9 mouse cellular contexts compared by ENCODE assay signal in genomic region chr2:169035315-169035714, GRCm38 (mm10).
DNase-seq lines count a peak whose midpoint lies in the region; ATAC-seq and TF ChIP-seq lines count a peak whose summit lies in the region.
"Had no signal": no experiment of that assay in that cellular context is flagged by ENCODE, and none has a peak within 500 bp of the region (broad histone marks: within the 10 kb centered on the region; RNA-seq: fewer than 3 reads in every experiment).

No protein-coding gene starts in this region.

- no peak overlapping the region for H3K9ac ChIP-seq in neural tube, embryonic 15.5 days (replicated peaks)

- peaks cover 13% of the 10 kb centered on the region; the same call in 1 of the 2 replicates for H3K4me1 ChIP-seq in neural tube, embryonic 15.5 days
- no peaks in the 10 kb centered on the region for H3K4me1 ChIP-seq in cortical plate, adult 2 months (ENCODE audit: control insufficient read depth, insufficient read depth, low read length)

- no peak overlapping the region for H3K4me3 ChIP-seq in neural tube, embryonic 15.5 days (replicated peaks)
- no peak overlapping the region for H3K4me3 ChIP-seq in cortical plate, adult 2 months (ENCODE audit: insufficient read depth, low read length)

- DNase-seq in gastrocnemius, adult 18-20 months (ENCODE audit: low spot score) = peak; percentile 4
- no peak for DNase-seq in gastrocnemius, postnatal 10 days
- DNase-seq in neural tube, embryonic 10.5 days (ENCODE audit: extremely low spot score, low spot score) = peak; percentile 46
- no peak for DNase-seq in urinary bladder, adult 2 months (ENCODE audit: low spot score)
- DNase-seq in heart, adult 9 months (ENCODE audit: low spot score in 2 of 2) = no peak

- H3K4me2 ChIP-seq in neural tube, embryonic 15.5 days = no peak overlapping the region

- no peak for ATAC-seq in neural tube, embryonic 15.5 days (ENCODE audit: low FRiP score)
- ATAC-seq in megakaryocyte-erythroid progenitor cell, adult 5-6 weeks (replicated peaks; ENCODE audit: low FRiP score, low TSS enrichment, poor library complexity, severe bottlenecking) = 0 out of 2 replicates have a peak, but pooled peaks have one; percentile 50

- H3K27me3 ChIP-seq in neural tube, embryonic 15.5 days (replicated peaks) = no peaks in the 10 kb centered on the region

- no peak for TF ChIP-seq POLR2A in cortical plate, adult 2 months (IDR thresholded peaks at IDR 0.05; ENCODE audit: extremely low read depth, insufficient read depth, low read length)

- no peak overlapping the region for H3K27ac ChIP-seq in neural tube, embryonic 15.5 days (replicated peaks)
- no peak overlapping the region for H3K27ac ChIP-seq in cortical plate, adult 2 months (ENCODE audit: insufficient read depth, low read length)
- H3K27ac ChIP-seq: macrophage had no signal

- peak; percentile 37 for TF ChIP-seq CTCF in cortical plate, adult 2 months (IDR thresholded peaks at IDR 0.05; ENCODE audit: extremely low read depth, insufficient read depth, low read length)

- 33% methylated on average over 3 of the region's 3 CpGs for WGBS in neural tube, embryonic 15.5 days

- no peaks in the 10 kb centered on the region for H3K36me3 ChIP-seq in neural tube, embryonic 15.5 days

- no peaks in the 10 kb centered on the region for H3K9me3 ChIP-seq in neural tube, embryonic 15.5 days (replicated peaks)

Comparison
In these comparisons a context has a peak if more than half of its experiments do, and no peak if none do; other contexts are left out.
1. DNase-seq: peak in gastrocnemius, adult 18-20 months (single experiment) and neural tube, embryonic 10.5 days (single experiment); none in gastrocnemius, postnatal 10 days (single experiment), urinary bladder, adult 2 months (single experiment) and heart, adult 9 months (0 of 2).